Mouse (Mus musculus): ENCODE results near the gene Gm14085. TPM values are rescaled to one million over a fixed set of nuclear protein-coding genes. Genes with fewer than 3 reads are reported as not detected.
A peak's percentile ranks its signal among the peaks of the same experiment; 100 is the strongest.
"Not testable (repeated sequence)": the region's sequence is repeated elsewhere in the genome, so short reads cannot be mapped to it uniquely, and the experiment has no call there.

Gene Gm14085
- polyA plus RNA-seq (2014; fragmentation: Nextera tagmentation; extraction: Ambion mirVana) = not detected in 2 replicates

- Histone ChIP-seq H3K9me3 (ENCODE audit: control insufficient read depth, low read length) (no peaks in the 10 kb centered on the region), H3K4me1 (ENCODE audit: control insufficient read depth, insufficient read depth, low read length) (no peaks in the 10 kb centered on the region), H3K4me2 (ENCODE audit: low read depth, low read length) (no peak within 1 kb of the TSS), H3K9ac (ENCODE audit: low read depth, low read length) (no peak within 1 kb of the TSS), H3K4me3 (ENCODE audit: low read depth, low read length) (no peak within 1 kb of the TSS), H3K27ac (replicated peaks; ENCODE audit: low read depth, low read length) (no peak within 1 kb of the TSS), H3K36me3 (ENCODE audit: control insufficient read depth, insufficient read depth, low read length) (no peaks in the 10 kb centered on the region), H3K27me3 (replicated peaks; ENCODE audit: control insufficient read depth, insufficient read depth, low read length) (no peaks in the 10 kb centered on the region)
- DNase-seq (ENCODE audit: low spot score) = no peak
- ATAC-seq (ENCODE audit: low read depth) = no peak
- WGBS = 85% methylated on average over 1 of the region's 1 CpGs
Measured at GRCm38 (mm10) chr2:122484641-122485040, at the start of gene Gm14085. TSS of gene Gm14085 (plus strand) at chr2:122484941.

- not testable (repeated sequence) for H3K27me3 ChIP-seq (replicated peaks; ENCODE audit: control insufficient read depth, insufficient read depth, low read length); ATAC-seq (ENCODE audit: low read depth)
- WGBS = 81% methylated on average over 5 of the region's 5 CpGs
Measured at GRCm38 (mm10) chr2:122438706-122439482, 45.8 kb upstream of the Gm14085 start.

GRCm38 (mm10) chr2:122440521-122440920, 44.2 kb upstream of the Gm14085 start:
- H3K4me3 ChIP-seq (ENCODE audit: low read depth, low read length); H3K36me3 ChIP-seq (ENCODE audit: control insufficient read depth, insufficient read depth, low read length); DNase-seq (ENCODE audit: low spot score); ATAC-seq (ENCODE audit: low read depth); H3K9me3 ChIP-seq (ENCODE audit: control insufficient read depth, low read length); H3K27me3 ChIP-seq (replicated peaks; ENCODE audit: control insufficient read depth, insufficient read depth, low read length); H3K4me2 ChIP-seq (ENCODE audit: low read depth, low read length); H3K9ac ChIP-seq (ENCODE audit: low read depth, low read length); H3K27ac ChIP-seq (replicated peaks; ENCODE audit: low read depth, low read length); H3K4me1 ChIP-seq (ENCODE audit: control insufficient read depth, insufficient read depth, low read length): not testable (repeated sequence)
- 0% methylated on average over 1 of the region's 3 CpGs for WGBS

More at GRCm38 (mm10) chr2:122438706-122439482, 45.8 kb upstream of the Gm14085 start:
- DNase-seq (ENCODE audit: low spot score); H3K9me3 ChIP-seq (ENCODE audit: control insufficient read depth, low read length); H3K4me1 ChIP-seq (ENCODE audit: control insufficient read depth, insufficient read depth, low read length); H3K9ac ChIP-seq (ENCODE audit: low read depth, low read length); H3K27ac ChIP-seq (replicated peaks; ENCODE audit: low read depth, low read length); H3K4me2 ChIP-seq (ENCODE audit: low read depth, low read length); H3K36me3 ChIP-seq (ENCODE audit: control insufficient read depth, insufficient read depth, low read length); H3K4me3 ChIP-seq (ENCODE audit: low read depth, low read length): not testable (repeated sequence)

- no peaks in the 10 kb centered on the region for H3K36me3 ChIP-seq (ENCODE audit: control insufficient read depth, insufficient read depth, low read length)
- H3K9me3 ChIP-seq (ENCODE audit: control insufficient read depth, low read length) = no peaks in the 10 kb centered on the region
- DNase-seq (ENCODE audit: low spot score) (no peak), ATAC-seq (ENCODE audit: low read depth) (no peak)
- no peaks in the 10 kb centered on the region for H3K27me3 ChIP-seq (replicated peaks; ENCODE audit: control insufficient read depth, insufficient read depth, low read length)
- no peak overlapping the region for H3K27ac ChIP-seq (replicated peaks; ENCODE audit: low read depth, low read length)
- WGBS = 82% methylated on average over 7 of the region's 7 CpGs
- H3K9ac ChIP-seq (ENCODE audit: low read depth, low read length) = no peak overlapping the region
- no peaks in the 10 kb centered on the region for H3K4me1 ChIP-seq (ENCODE audit: control insufficient read depth, insufficient read depth, low read length)
- H3K4me3 ChIP-seq (ENCODE audit: low read depth, low read length) = no peak overlapping the region
- no peak overlapping the region for H3K4me2 ChIP-seq (ENCODE audit: low read depth, low read length)
Measured at GRCm38 (mm10) chr2:122441000-122441933, 43.5 kb upstream of the Gm14085 start.

- ATAC-seq (ENCODE audit: low read depth) (no peak), DNase-seq (ENCODE audit: low spot score) (no peak)
- Histone ChIP-seq H3K4me2 (ENCODE audit: low read depth, low read length) (no peak overlapping the region), H3K4me3 (ENCODE audit: low read depth, low read length) (no peak overlapping the region), H3K36me3 (ENCODE audit: control insufficient read depth, insufficient read depth, low read length) (no peaks in the 10 kb centered on the region), H3K27ac (replicated peaks; ENCODE audit: low read depth, low read length) (no peak overlapping the region), H3K27me3 (replicated peaks; ENCODE audit: control insufficient read depth, insufficient read depth, low read length) (no peaks in the 10 kb centered on the region), H3K9me3 (ENCODE audit: control insufficient read depth, low read length) (no peaks in the 10 kb centered on the region), H3K4me1 (ENCODE audit: control insufficient read depth, insufficient read depth, low read length) (no peaks in the 10 kb centered on the region), H3K9ac (ENCODE audit: low read depth, low read length) (no peak overlapping the region)
- WGBS = 81% methylated on average over 4 of the region's 4 CpGs
Measured at GRCm38 (mm10) chr2:122450351-122450750, 34.4 kb upstream of the Gm14085 start.

- no peak overlapping the region for H3K27ac ChIP-seq (replicated peaks; ENCODE audit: low read depth, low read length)
- H3K9ac ChIP-seq (ENCODE audit: low read depth, low read length) = no peak overlapping the region
- H3K36me3 ChIP-seq (ENCODE audit: control insufficient read depth, insufficient read depth, low read length) = no peaks in the 10 kb centered on the region
- ATAC-seq (ENCODE audit: low read depth) = no peak
- no peak for DNase-seq (ENCODE audit: low spot score)
- H3K27me3 ChIP-seq (replicated peaks; ENCODE audit: control insufficient read depth, insufficient read depth, low read length) = no peaks in the 10 kb centered on the region
- H3K4me2 ChIP-seq (ENCODE audit: low read depth, low read length) = no peak overlapping the region
- WGBS = 49% methylated on average over 2 of the region's 2 CpGs
- no peak overlapping the region for H3K4me3 ChIP-seq (ENCODE audit: low read depth, low read length)
- no peaks in the 10 kb centered on the region for H3K9me3 ChIP-seq (ENCODE audit: control insufficient read depth, low read length)
- no peaks in the 10 kb centered on the region for H3K4me1 ChIP-seq (ENCODE audit: control insufficient read depth, insufficient read depth, low read length)
Measured at GRCm38 (mm10) chr2:122452426-122452825, 32.3 kb upstream of the Gm14085 start.

GRCm38 (mm10) chr2:122466901-122467300, 17.8 kb upstream of the Gm14085 start:
- no peak for ATAC-seq (ENCODE audit: low read depth)
- WGBS = 24% methylated on average over 11 of the region's 11 CpGs
- Histone ChIP-seq H3K36me3 (ENCODE audit: control insufficient read depth, insufficient read depth, low read length) (no peaks in the 10 kb centered on the region), H3K4me2 (ENCODE audit: low read depth, low read length) (peak overlapping the region; percentile 92), H3K4me1 (ENCODE audit: control insufficient read depth, insufficient read depth, low read length) (peaks cover 4% of the 10 kb centered on the region), H3K27ac (replicated peaks; ENCODE audit: low read depth, low read length) (no peak overlapping the region), H3K9me3 (ENCODE audit: control insufficient read depth, low read length) (no peaks in the 10 kb centered on the region), H3K9ac (ENCODE audit: low read depth, low read length) (peak overlapping the region; percentile 63), H3K27me3 (replicated peaks; ENCODE audit: control insufficient read depth, insufficient read depth, low read length) (0 out of 2 replicates have a peak, but pooled peaks cover 3% of the 10 kb centered on the region), H3K4me3 (ENCODE audit: low read depth, low read length) (peak overlapping the region; percentile 54)
- DNase-seq (ENCODE audit: low spot score) = peak; percentile 16

GRCm38 (mm10) chr2:122467351-122468013, 17.3 kb upstream of the Gm14085 start:
- Histone ChIP-seq H3K4me3 (ENCODE audit: low read depth, low read length) (peak overlapping the region; percentile 54), H3K9me3 (ENCODE audit: control insufficient read depth, low read length) (no peaks in the 10 kb centered on the region), H3K4me2 (ENCODE audit: low read depth, low read length) (peak overlapping the region; percentile 92), H3K4me1 (ENCODE audit: control insufficient read depth, insufficient read depth, low read length) (peaks cover 4% of the 10 kb centered on the region), H3K27ac (replicated peaks; ENCODE audit: low read depth, low read length) (no peak overlapping the region), H3K9ac (ENCODE audit: low read depth, low read length) (peak overlapping the region; percentile 63), H3K27me3 (replicated peaks; ENCODE audit: control insufficient read depth, insufficient read depth, low read length) (0 out of 2 replicates have a peak, but pooled peaks cover 3% of the 10 kb centered on the region), H3K36me3 (ENCODE audit: control insufficient read depth, insufficient read depth, low read length) (no peaks in the 10 kb centered on the region)
- ATAC-seq (ENCODE audit: low read depth) = peak; percentile 100
- peak; percentile 95 for DNase-seq (ENCODE audit: low spot score)
- WGBS = under 1% methylated on average over 12 of the region's 46 CpGs
